Mouse (Mus musculus) A20 (cell line): ENCODE data around the gene Ppat.
"Not testable (repeated sequence)": the region's sequence is repeated elsewhere in the genome, so short reads cannot be mapped to it uniquely, and the experiment has no call there.

Source experiments
- DNase-seq: peaks from one replicate; pipeline ENCODE4 v3.0.0-alpha.2; 2011; ENCODE audit warnings: low read depth, low spot score

Ppat gene

GRCm38 (mm10) chr5:76951106-76952027, at the start of gene Ppat, which contains the start of gene Paics:
Ppat (minus strand) TSS chr5:76951578.
Paics (plus strand) TSS chr5:76951307.
- DNase-seq, result peak; percentile 100

GRCm38 (mm10) chr5:76998416-76998815, 47.0 kb upstream of the Ppat start:
- DNase-seq, result peak; percentile 25

- DNase-seq, result no peak
Measured at GRCm38 (mm10) chr5:76993174-76993814, 41.9 kb upstream of the Ppat start.

- no peak for DNase-seq
Measured at GRCm38 (mm10) chr5:76990789-76991188, 39.4 kb upstream of the Ppat start.

GRCm38 (mm10) chr5:76984015-76984414, 32.6 kb upstream of the Ppat start:
- no peak for DNase-seq

GRCm38 (mm10) chr5:76975736-76976135, 24.4 kb upstream of the Ppat start:
- DNase-seq, result peak; percentile 23

- peak; percentile 88 for DNase-seq
Measured at GRCm38 (mm10) chr5:76974554-76975285, 23.3 kb upstream of the Ppat start, which contains the start of gene Srp72. Srp72 (plus strand) TSS chr5:76974683.

- no peak for DNase-seq
Measured at GRCm38 (mm10) chr5:76974207-76974553, 22.8 kb upstream of the Ppat start.

GRCm38 (mm10) chr5:76973488-76973887, 22.1 kb upstream of the Ppat start:
- DNase-seq, result peak; percentile 59

GRCm38 (mm10) chr5:76971115-76971514, 19.7 kb upstream of the Ppat start:
- not testable (repeated sequence) for DNase-seq

- DNase-seq, result no peak
Measured at GRCm38 (mm10) chr5:76969250-76969649, 17.9 kb upstream of the Ppat start.

- no peak for DNase-seq
Measured at GRCm38 (mm10) chr5:76964651-76965050, 13.3 kb upstream of the Ppat start.

- no peak for DNase-seq
Measured at GRCm38 (mm10) chr5:76962545-76962944, 11.2 kb upstream of the Ppat start.

GRCm38 (mm10) chr5:76959587-76959986, 8.2 kb upstream of the Ppat start:
- DNase-seq, result no peak

- no peak for DNase-seq
Measured at GRCm38 (mm10) chr5:76957954-76958353, 6.6 kb upstream of the Ppat start.

GRCm38 (mm10) chr5:76955474-76955873, 4.1 kb upstream of the Ppat start:
- no peak for DNase-seq

GRCm38 (mm10) chr5:76954271-76954900, 3.0 kb upstream of the Ppat start:
- peak; percentile 79 for DNase-seq

- no peak for DNase-seq
Measured at GRCm38 (mm10) chr5:76953794-76954193, 2.4 kb upstream of the Ppat start.

- DNase-seq, result peak; percentile 65
Measured at GRCm38 (mm10) chr5:76952112-76953040, 998 bp upstream of the Ppat start.

GRCm38 (mm10) chr5:76950343-76951105, 854 bp downstream of the Ppat start:
- no peak for DNase-seq
